Mouse (Mus musculus) midbrain, embryonic 15.5 days (tissue): ENCODE results near the gene Gm3383. TPM values are rescaled to one million over a fixed set of nuclear protein-coding genes. Genes with fewer than 3 reads are reported as not detected.
"Not testable (repeated sequence)": the region's sequence is repeated elsewhere in the genome, so short reads cannot be mapped to it uniquely, and the experiment has no call there.

ENCODE experiments used
- ATAC-seq: fragments of 200-750 bp; cut with Nextera tagmentation; replicated peaks from 2 replicates; pipeline ENCODE4 v1.8.0; 2017; ENCODE audit warnings: moderate TSS enrichment
- H3K27ac ChIP-seq: fragments of 300-500 bp; sonication (generic); 2 replicates; pipeline ENCODE4 v1.5.1; 2015; ENCODE audit warnings: mild to moderate bottlenecking, inconsistent platforms
- H3K27me3 ChIP-seq: fragments of 300-500 bp; sonication (generic); replicated peaks from 2 replicates; pipeline ENCODE4 v1.6.1; 2015; ENCODE audit warnings: inconsistent platforms
- H3K36me3 ChIP-seq: fragments of 300-500 bp; sonication (generic); replicated peaks from 2 replicates; pipeline ENCODE4 v1.6.1; 2015; ENCODE audit warnings: inconsistent platforms
- H3K4me1 ChIP-seq: fragments of 300-500 bp; sonication (generic); 2 replicates; pipeline ENCODE4 v1.6.1; 2015; ENCODE audit warnings: inconsistent platforms
- H3K4me2 ChIP-seq: fragments of 300-500 bp; sonication (generic); 2 replicates; pipeline ENCODE4 v1.6.1; 2015; ENCODE audit warnings: inconsistent platforms, mild to moderate bottlenecking, moderate library complexity
- H3K4me3 ChIP-seq: fragments of 300-500 bp; sonication (generic); 2 replicates; pipeline ENCODE4 v1.5.1; 2015; ENCODE audit warnings: mild to moderate bottlenecking, inconsistent platforms
- H3K9ac ChIP-seq: fragments of 300-500 bp; sonication (generic); 2 replicates; pipeline ENCODE4 v1.6.1; 2015; ENCODE audit warnings: mild to moderate bottlenecking, inconsistent platforms
- H3K9me3 ChIP-seq: fragments of 300-500 bp; sonication (generic); 2 replicates; pipeline ENCODE4 v1.6.1; 2016; ENCODE audit warnings: inconsistent platforms
- WGBS: fragments of 180-500 bp; shearing (Covaris S2); methylation state at CpG from one replicate; pipeline ENCODE4 v1.1.7; 2015; ENCODE audit warnings: mixed read lengths; 5-methylcytosine and 5-hydroxymethylcytosine counted together
- polyA plus RNA-seq: library from polyadenylated mRNA; unstranded; fragments of >200 nt; fragmentation: Nextera tagmentation; extraction: Ambion mirVana; gene quantifications from 2 replicates; pipeline ENCODE4 v1.2.1, GENCODE M21; 2015

Gene Gm3383
- 3.2 and 3.5 TPM in 2 replicates for polyA plus RNA-seq

GRCm38 (mm10) chr14:5807882-5808281, at the start of gene Gm3383:
TSS of gene Gm3383 (minus strand) at chr14:5807982.
- not testable (repeated sequence) for ATAC-seq, H3K36me3 ChIP-seq, H3K27me3 ChIP-seq, H3K4me3 ChIP-seq, H3K27ac ChIP-seq, H3K9me3 ChIP-seq, H3K4me1 ChIP-seq, H3K4me2 ChIP-seq, H3K9ac ChIP-seq
- no CpG with 5 or more reads among the region's 3 CpGs for WGBS

GRCm38 (mm10) chr14:5855911-5856310, 48.1 kb upstream of the Gm3383 start:
- not testable (repeated sequence) for H3K36me3 ChIP-seq, H3K27me3 ChIP-seq, H3K4me3 ChIP-seq, H3K4me2 ChIP-seq, ATAC-seq, H3K4me1 ChIP-seq, H3K27ac ChIP-seq, H3K9me3 ChIP-seq, H3K9ac ChIP-seq
- WGBS = 81% methylated on average over 3 of the region's 3 CpGs

GRCm38 (mm10) chr14:5830229-5830628, 22.4 kb upstream of the Gm3383 start, which contains the start of gene Gm3424:
TSS of gene Gm3424 (minus strand) at chr14:5830329.
- H3K27me3 ChIP-seq, ATAC-seq, H3K4me1 ChIP-seq, H3K4me2 ChIP-seq, H3K9me3 ChIP-seq, H3K36me3 ChIP-seq, H3K27ac ChIP-seq, H3K9ac ChIP-seq, H3K4me3 ChIP-seq: not testable (repeated sequence)
- WGBS = no CpG with 5 or more reads among the region's 3 CpGs

GRCm38 (mm10) chr14:5812699-5813356, 5.0 kb upstream of the Gm3383 start:
- ATAC-seq = peak; percentile 88
- not testable (repeated sequence) for H3K4me2 ChIP-seq, H3K27me3 ChIP-seq, H3K9me3 ChIP-seq, H3K4me3 ChIP-seq, H3K27ac ChIP-seq, H3K36me3 ChIP-seq, H3K9ac ChIP-seq, H3K4me1 ChIP-seq
- WGBS = no CpG with 5 or more reads among the region's 47 CpGs

GRCm38 (mm10) chr14:5741477-5741876, 66.3 kb downstream of the Gm3383 start, which contains the start of gene Gm3373:
TSS of gene Gm3373 (minus strand) at chr14:5741577.
- not testable (repeated sequence) for H3K4me2 ChIP-seq, H3K36me3 ChIP-seq, H3K9ac ChIP-seq, H3K27ac ChIP-seq, H3K27me3 ChIP-seq, H3K9me3 ChIP-seq, ATAC-seq, H3K4me3 ChIP-seq, H3K4me1 ChIP-seq
- WGBS = no CpG with 5 or more reads among the region's 37 CpGs

GRCm38 (mm10) chr14:5687357-5687756, 120.4 kb downstream of the Gm3383 start, which contains the start of gene Gm9603:
TSS of gene Gm9603 (minus strand) at chr14:5687457.
- H3K4me1 ChIP-seq, H3K27me3 ChIP-seq, H3K4me3 ChIP-seq, H3K9me3 ChIP-seq, ATAC-seq, H3K36me3 ChIP-seq, H3K27ac ChIP-seq, H3K4me2 ChIP-seq, H3K9ac ChIP-seq: not testable (repeated sequence)
- no CpG with 5 or more reads among the region's 2 CpGs for WGBS

GRCm38 (mm10) chr14:5632928-5633327, 174.9 kb downstream of the Gm3383 start, which contains the start of gene Gm8265:
TSS of gene Gm8265 (minus strand) at chr14:5633028.
- not testable (repeated sequence) for H3K4me3 ChIP-seq, ATAC-seq
- WGBS = no CpG with 5 or more reads among the region's 1 CpGs

More at GRCm38 (mm10) chr14:5632928-5633327, 174.9 kb downstream of the Gm3383 start, which contains the start of gene Gm8265:
- not testable (repeated sequence) for H3K36me3 ChIP-seq, H3K4me1 ChIP-seq, H3K9ac ChIP-seq, H3K27ac ChIP-seq, H3K4me2 ChIP-seq, H3K9me3 ChIP-seq, H3K27me3 ChIP-seq

Other genes with a start within 250 kb of the Gm3383 start
- not detected in 2 replicates for gene Gm8265, start 175.0 kb downstream of the Gm3383 start, polyA plus RNA-seq
- gene Gm9603, start 120.5 kb downstream of the Gm3383 start, polyA plus RNA-seq = not detected in 2 replicates
- 1.7 TPM in 1 of 2 replicates, not detected in the other for gene Gm3373, start 66.4 kb downstream of the Gm3383 start, polyA plus RNA-seq
- gene Gm3424, start 22.3 kb upstream of the Gm3383 start, polyA plus RNA-seq = not detected in 2 replicates
- gene Gm8237, start 72.4 kb upstream of the Gm3383 start, polyA plus RNA-seq = 1.5 and 2.0 TPM in 2 replicates
- 3.9 and 4.0 TPM in 2 replicates for gene Gm3248, start 153.8 kb upstream of the Gm3383 start, polyA plus RNA-seq
- not detected in 2 replicates for gene Gm3453, start 171.2 kb upstream of the Gm3383 start, polyA plus RNA-seq